Mouse (Mus musculus): ENCODE measurements around the gene Clec16a.

Gene Clec16a

GRCm38 (mm10) chr16:10675612-10676011 lies 130.5 kb downstream of the Clec16a start:
- no peak for DNase-seq (ENCODE audit: low read depth, low spot score)

GRCm38 (mm10) chr16:10676461-10677066 lies 131.4 kb downstream of the Clec16a start:
- DNase-seq (ENCODE audit: low read depth, low spot score), result no peak

- no peak for DNase-seq (ENCODE audit: low read depth, low spot score)
Measured at GRCm38 (mm10) chr16:10682521-10682920, 137.4 kb downstream of the Clec16a start.

GRCm38 (mm10) chr16:10683193-10684000 lies 138.3 kb downstream of the Clec16a start:
- DNase-seq (ENCODE audit: low read depth, low spot score), result no peak

- no peak for DNase-seq (ENCODE audit: low read depth, low spot score)
Measured at GRCm38 (mm10) chr16:10689748-10690318, 144.7 kb downstream of the Clec16a start.

GRCm38 (mm10) chr16:10690442-10690841 lies 145.3 kb downstream of the Clec16a start:
- DNase-seq (ENCODE audit: low read depth, low spot score), result no peak

GRCm38 (mm10) chr16:10691705-10692104 lies 146.6 kb downstream of the Clec16a start:
- no peak for DNase-seq (ENCODE audit: low read depth, low spot score)

GRCm38 (mm10) chr16:10692848-10693247 lies 147.7 kb downstream of the Clec16a start:
- no peak for DNase-seq (ENCODE audit: low read depth, low spot score)

GRCm38 (mm10) chr16:10693424-10693823 lies 148.3 kb downstream of the Clec16a start:
- DNase-seq (ENCODE audit: low read depth, low spot score), result no peak

GRCm38 (mm10) chr16:10694414-10694851 lies 149.3 kb downstream of the Clec16a start:
- DNase-seq (ENCODE audit: low read depth, low spot score), result peak; percentile 11

GRCm38 (mm10) chr16:10697861-10698659 lies 152.9 kb downstream of the Clec16a start:
- DNase-seq (ENCODE audit: low read depth, low spot score), result no peak

- no peak for DNase-seq (ENCODE audit: low read depth, low spot score)
Measured at GRCm38 (mm10) chr16:10699316-10699715, 154.2 kb downstream of the Clec16a start.

GRCm38 (mm10) chr16:10700160-10700559 lies 155.0 kb downstream of the Clec16a start:
- peak; percentile 84 for DNase-seq (ENCODE audit: low read depth, low spot score)

- no peak for DNase-seq (ENCODE audit: low read depth, low spot score)
Measured at GRCm38 (mm10) chr16:10702399-10702798, 157.3 kb downstream of the Clec16a start.

- DNase-seq (ENCODE audit: low read depth, low spot score), result no peak
Measured at GRCm38 (mm10) chr16:10703932-10704331, 158.8 kb downstream of the Clec16a start.

- no peak for DNase-seq (ENCODE audit: low read depth, low spot score)
Measured at GRCm38 (mm10) chr16:10705396-10705795, 160.3 kb downstream of the Clec16a start.

- no peak for DNase-seq (ENCODE audit: low read depth, low spot score)
Measured at GRCm38 (mm10) chr16:10711524-10711923, 166.4 kb downstream of the Clec16a start.

GRCm38 (mm10) chr16:10713041-10713440 lies 167.9 kb downstream of the Clec16a start:
- DNase-seq (ENCODE audit: low read depth, low spot score), result no peak

GRCm38 (mm10) chr16:10713441-10714239 lies 168.5 kb downstream of the Clec16a start:
- no peak for DNase-seq (ENCODE audit: low read depth, low spot score)

- DNase-seq (ENCODE audit: low read depth, low spot score), result no peak
Measured at GRCm38 (mm10) chr16:10715211-10715610, 170.1 kb downstream of the Clec16a start.

GRCm38 (mm10) chr16:10715632-10716031 lies 170.5 kb downstream of the Clec16a start:
- no peak for DNase-seq (ENCODE audit: low read depth, low spot score)
